Mouse (Mus musculus) kidney, embryonic 15.5 days (tissue): ENCODE results near the gene Vmn1r20. TPM values are rescaled to one million over a fixed set of nuclear protein-coding genes. Genes with fewer than 3 reads are reported as not detected.
"Not testable (repeated sequence)": the region's sequence is repeated elsewhere in the genome, so short reads cannot be mapped to it uniquely, and the experiment has no call there.

Experiments used
- ATAC-seq: fragments of 200-750 bp; cut with Nextera tagmentation; replicated peaks from 2 replicates; pipeline ENCODE4 v1.8.0; 2017; ENCODE audit warnings: moderate TSS enrichment; ENCODE audit not compliant: low FRiP score
- H3K27ac ChIP-seq: fragments of 300-500 bp; sonication (generic); 2 replicates; pipeline ENCODE4 v1.5.1; 2015; ENCODE audit warnings: mild to moderate bottlenecking, inconsistent platforms
- H3K27me3 ChIP-seq: fragments of 300-500 bp; sonication (generic); 2 replicates; pipeline ENCODE4 v1.6.1; 2015; ENCODE audit warnings: inconsistent platforms
- H3K36me3 ChIP-seq: fragments of 300-500 bp; sonication (generic); 2 replicates; pipeline ENCODE4 v1.6.1; 2015; ENCODE audit warnings: inconsistent platforms
- H3K4me1 ChIP-seq: fragments of 300-500 bp; sonication (generic); 2 replicates; pipeline ENCODE4 v1.6.1; 2015; ENCODE audit warnings: inconsistent platforms
- H3K4me2 ChIP-seq: fragments of 300-500 bp; sonication (generic); 2 replicates; pipeline ENCODE4 v1.6.1; 2015; ENCODE audit warnings: moderate library complexity, mild to moderate bottlenecking, inconsistent platforms
- H3K4me3 ChIP-seq: fragments of 300-500 bp; sonication (generic); replicated peaks from 2 replicates; pipeline ENCODE4 v1.5.1; 2015; ENCODE audit warnings: mild to moderate bottlenecking, inconsistent platforms
- H3K9ac ChIP-seq: fragments of 300-500 bp; sonication (generic); 2 replicates; pipeline ENCODE4 v1.6.1; 2015; ENCODE audit warnings: mild to moderate bottlenecking, inconsistent platforms
- H3K9me3 ChIP-seq: fragments of 300-500 bp; sonication (generic); replicated peaks from 2 replicates; pipeline ENCODE4 v1.6.1; 2016; ENCODE audit warnings: inconsistent platforms
- WGBS: fragments of 180-500 bp; shearing (Covaris S2); methylation state at CpG from one replicate; pipeline ENCODE4 v1.1.7; 2015; ENCODE audit warnings: mixed read lengths; 5-methylcytosine and 5-hydroxymethylcytosine counted together
- polyA plus RNA-seq: library from polyadenylated mRNA; unstranded; fragments of >200 nt; fragmentation: Nextera tagmentation; extraction: Ambion mirVana; gene quantifications from 2 replicates; pipeline ENCODE4 v1.2.1, GENCODE M21; 2015

Gene Vmn1r20
- polyA plus RNA-seq: not detected in 2 replicates

DNA sequence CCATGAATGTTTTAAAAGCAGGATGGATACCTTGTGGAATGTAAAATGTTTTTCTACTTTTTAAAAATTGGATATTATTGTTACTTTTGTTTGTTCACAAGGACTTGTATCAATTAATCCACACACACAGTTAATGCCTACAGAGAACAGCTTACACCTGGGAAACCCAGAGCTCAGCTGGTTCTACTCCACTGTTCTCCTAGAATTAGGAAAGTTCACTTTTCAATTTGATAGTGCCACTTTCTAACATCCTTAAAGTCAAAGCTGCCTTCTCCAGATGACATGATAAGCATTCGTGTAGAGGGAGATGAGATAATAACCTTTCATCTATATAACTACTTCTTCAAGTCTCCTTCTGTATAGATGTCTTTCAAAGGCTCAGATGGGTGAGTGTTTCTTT is at the start of gene Vmn1r20:
TSS of gene Vmn1r20 (plus strand) at position 301 of the 400 bp plus-strand sequence.
- H3K27ac ChIP-seq: no peak within 1 kb of the TSS
- WGBS: 63% methylated on average over 1 of the region's 1 CpGs

DNA sequence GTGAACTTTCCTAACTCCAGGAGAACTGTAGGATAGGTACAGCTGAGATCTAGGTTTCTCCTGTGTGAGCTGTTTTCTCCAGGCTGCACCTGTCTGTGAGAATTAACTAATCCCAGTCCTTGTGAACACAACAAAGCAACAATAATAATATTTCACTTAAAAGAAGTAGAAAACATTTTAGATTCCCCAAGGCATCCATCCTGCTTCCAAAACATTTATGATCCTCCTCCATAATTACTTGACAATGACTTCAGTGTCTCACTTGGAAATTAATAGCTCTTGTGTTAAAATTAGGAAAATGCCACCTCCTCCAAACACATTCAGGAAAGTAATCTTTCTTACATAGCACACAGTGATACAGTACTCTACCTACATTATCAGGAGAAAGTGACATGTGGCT is 33.0 kb upstream of the Vmn1r20 start, which contains the start of gene Vmn1r18:
TSS of gene Vmn1r18 (minus strand) at position 101 of the 400 bp plus-strand sequence.
- H3K9me3 ChIP-seq: no peaks in the 10 kb centered on the region
- no peak for ATAC-seq
- no peak within 1 kb of the TSS for H3K4me2 ChIP-seq
- H3K27ac ChIP-seq: no peak within 1 kb of the TSS
- H3K27me3 ChIP-seq: no peaks in the 10 kb centered on the region
- H3K4me3 ChIP-seq: no peak within 1 kb of the TSS
- no peaks in the 10 kb centered on the region for H3K36me3 ChIP-seq
- no peaks in the 10 kb centered on the region for H3K4me1 ChIP-seq
- no peak within 1 kb of the TSS for H3K9ac ChIP-seq

More for the DNA sequence above, at the start of gene Vmn1r20:
- no peaks in the 10 kb centered on the region for H3K9me3 ChIP-seq
- H3K9ac ChIP-seq: no peak within 1 kb of the TSS
- ATAC-seq: no peak
- H3K4me2 ChIP-seq: no peak within 1 kb of the TSS
- H3K27me3 ChIP-seq: no peaks in the 10 kb centered on the region
- no peaks in the 10 kb centered on the region for H3K4me1 ChIP-seq
- H3K36me3 ChIP-seq: no peaks in the 10 kb centered on the region
- no peak within 1 kb of the TSS for H3K4me3 ChIP-seq

DNA sequence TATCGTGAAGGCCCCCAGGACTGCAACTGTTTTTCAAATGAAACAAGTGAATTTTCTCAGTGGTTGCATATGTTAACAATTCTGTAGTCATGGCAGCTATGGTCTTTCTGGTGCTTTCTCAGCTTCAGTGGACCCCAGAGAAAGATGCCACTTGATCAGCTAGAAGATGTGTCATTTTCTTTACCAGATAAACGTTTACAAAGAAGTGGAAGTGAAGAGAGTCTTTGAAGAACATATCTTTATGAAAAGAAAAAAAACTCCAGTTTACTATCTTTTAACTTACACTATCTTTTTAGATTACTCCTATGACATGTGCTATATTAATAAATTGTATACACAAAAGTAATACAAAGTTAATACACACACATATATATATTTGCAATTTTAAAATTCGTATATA is 25.2 kb upstream of the Vmn1r20 start, which contains the start of gene Vmn1r19:
TSS of gene Vmn1r19 (plus strand) at position 301 of the 400 bp plus-strand sequence.
- ATAC-seq, H3K4me1 ChIP-seq, H3K9me3 ChIP-seq, H3K4me2 ChIP-seq, H3K27ac ChIP-seq, H3K4me3 ChIP-seq, H3K9ac ChIP-seq, H3K27me3 ChIP-seq, H3K36me3 ChIP-seq: not testable (repeated sequence)
- 71% methylated on average over 3 of the region's 3 CpGs for WGBS

DNA sequence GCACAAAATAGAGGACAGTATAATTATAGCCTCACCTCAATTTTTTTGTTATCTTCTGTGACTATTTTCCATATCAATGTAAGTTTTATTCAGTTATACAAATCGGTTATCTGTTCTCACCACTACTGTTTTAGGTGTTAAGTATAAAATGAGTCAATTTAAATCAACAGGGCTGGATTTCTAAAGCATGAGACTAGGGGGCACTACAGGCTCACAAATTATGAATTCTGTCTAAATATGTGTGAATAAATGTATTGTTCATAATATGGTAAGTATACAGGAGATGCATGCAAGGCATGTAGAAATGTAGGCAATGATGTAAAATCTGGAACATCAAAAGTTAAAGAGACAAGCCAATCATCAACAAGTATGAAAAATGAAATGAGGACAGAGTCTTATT is 2.5 kb downstream of the Vmn1r20 start:
- Histone ChIP-seq H3K4me1 (no peaks in the 10 kb centered on the region), H3K9me3 (no peaks in the 10 kb centered on the region), H3K9ac (no peak overlapping the region), H3K27ac (no peak overlapping the region), H3K4me2 (no peak overlapping the region), H3K36me3 (no peaks in the 10 kb centered on the region), H3K27me3 (no peaks in the 10 kb centered on the region), H3K4me3 (no peak overlapping the region)
- 84% methylated on average over 1 of the region's 1 CpGs for WGBS
- ATAC-seq: no peak

DNA sequence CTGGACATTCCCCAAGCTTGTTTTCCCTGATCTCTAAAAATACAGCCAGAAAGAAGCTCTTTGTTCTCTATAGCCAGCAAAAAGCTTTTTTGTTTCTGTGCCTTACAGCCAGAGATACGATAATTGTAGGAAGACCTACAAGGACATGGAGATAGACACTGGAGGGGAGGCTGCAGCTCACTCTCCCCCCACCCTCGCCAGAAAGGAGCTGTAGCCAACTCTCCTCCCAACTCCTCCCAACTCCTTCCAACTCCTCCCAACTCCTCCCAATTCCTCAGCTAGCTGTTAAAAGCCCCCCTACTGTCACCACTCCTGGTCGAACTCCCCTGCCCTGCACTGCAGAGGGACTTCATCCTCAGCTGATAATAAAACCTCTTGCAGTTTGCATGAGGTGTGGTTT is 39.4 kb downstream of the Vmn1r20 start:
- not testable (repeated sequence) for H3K9ac ChIP-seq, H3K9me3 ChIP-seq, H3K4me1 ChIP-seq, H3K4me2 ChIP-seq, H3K36me3 ChIP-seq, H3K27me3 ChIP-seq, H3K4me3 ChIP-seq, H3K27ac ChIP-seq, ATAC-seq
- WGBS: 20% methylated on average over 3 of the region's 3 CpGs

Other genes with a start within 250 kb of the Vmn1r20 start
- gene Vmn1r13, start 225.6 kb upstream of the Vmn1r20 start, polyA plus RNA-seq: not detected in 2 replicates
- gene Vmn1r14, start 197.2 kb upstream of the Vmn1r20 start, polyA plus RNA-seq: not detected in 2 replicates
- not detected in 2 replicates for gene Vmn1r15, start 171.0 kb upstream of the Vmn1r20 start, polyA plus RNA-seq
- not detected in 2 replicates for gene Vmn1r16, start 99.4 kb upstream of the Vmn1r20 start, polyA plus RNA-seq
- gene Vmn1r17, start 65.2 kb upstream of the Vmn1r20 start, polyA plus RNA-seq: not detected in 2 replicates
- gene Vmn1r18, start 33.1 kb upstream of the Vmn1r20 start, polyA plus RNA-seq: not detected in 2 replicates
- gene Vmn1r19, start 25.1 kb upstream of the Vmn1r20 start, polyA plus RNA-seq: not detected in 2 replicates
- 4.3 and 5.0 TPM in 2 replicates for gene Ppm1k, start 106.5 kb downstream of the Vmn1r20 start, polyA plus RNA-seq
- gene Herc6, start 152.1 kb downstream of the Vmn1r20 start, polyA plus RNA-seq: 3.8 and 4.9 TPM in 2 replicates